Mouse (Mus musculus): ENCODE results near the gene Gad2.
"Not testable (repeated sequence)": the region's sequence is repeated elsewhere in the genome, so short reads cannot be mapped to it uniquely, and the experiment has no call there.

Gad2 gene

GRCm38 (mm10) chr2:22621828-22622731, at the start of gene Gad2:
Gad2 (plus strand) TSS chr2:22622205.
- DNase-seq (ENCODE audit: low read depth, low spot score): no peak

DNA sequence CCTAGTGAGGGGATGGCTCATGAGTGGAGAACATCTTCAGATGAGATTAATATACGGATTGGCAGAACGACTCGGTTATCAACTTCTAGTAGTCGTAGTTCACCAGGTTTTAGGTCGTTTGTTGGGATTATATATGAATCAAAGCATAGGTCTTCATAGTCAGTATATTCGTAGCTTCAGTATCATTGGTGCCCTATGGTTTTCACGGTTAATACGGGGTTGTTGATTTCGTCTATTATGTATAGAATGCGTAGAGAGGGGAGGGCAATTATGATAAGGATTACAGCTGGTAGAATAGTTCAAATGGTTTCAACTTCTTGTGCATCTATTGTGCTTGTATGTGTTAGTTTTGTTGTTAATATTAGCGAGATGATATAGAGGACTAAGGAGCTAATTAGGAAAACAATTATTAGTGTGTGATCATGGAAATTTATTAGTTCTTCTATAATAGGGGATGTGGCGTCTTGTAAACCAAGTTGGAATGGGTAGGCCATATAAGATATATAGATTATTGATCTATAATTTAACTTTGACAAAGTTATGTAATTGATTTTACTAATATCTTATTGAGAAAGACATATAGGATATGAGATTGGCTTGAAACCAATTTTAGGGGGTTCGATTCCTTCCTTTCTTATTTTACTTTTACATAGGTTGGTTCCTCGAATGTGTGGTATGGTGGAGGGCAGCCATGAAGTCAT, 34.4 kb upstream of the Gad2 start:
- DNase-seq (ENCODE audit: low read depth, low spot score): not testable (repeated sequence)

DNA sequence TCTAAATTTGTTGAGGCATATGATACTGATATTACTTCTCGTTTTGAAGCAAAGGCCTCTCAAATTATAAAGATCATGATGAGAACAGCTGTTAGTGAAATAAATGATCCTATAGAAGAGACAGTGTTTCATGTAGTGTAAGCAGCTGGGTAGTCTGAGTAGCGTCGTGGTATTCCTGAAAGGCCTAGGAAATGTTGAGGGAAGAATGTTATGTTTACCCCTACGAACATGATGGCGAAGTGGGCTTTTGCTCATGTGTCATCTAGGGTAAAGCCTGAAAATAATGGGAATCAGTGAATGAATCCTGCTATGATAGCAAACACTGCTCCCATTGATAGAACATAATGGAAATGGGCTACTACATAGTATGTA, 33.8 kb upstream of the Gad2 start:
- DNase-seq (ENCODE audit: low read depth, low spot score): not testable (repeated sequence)

DNA sequence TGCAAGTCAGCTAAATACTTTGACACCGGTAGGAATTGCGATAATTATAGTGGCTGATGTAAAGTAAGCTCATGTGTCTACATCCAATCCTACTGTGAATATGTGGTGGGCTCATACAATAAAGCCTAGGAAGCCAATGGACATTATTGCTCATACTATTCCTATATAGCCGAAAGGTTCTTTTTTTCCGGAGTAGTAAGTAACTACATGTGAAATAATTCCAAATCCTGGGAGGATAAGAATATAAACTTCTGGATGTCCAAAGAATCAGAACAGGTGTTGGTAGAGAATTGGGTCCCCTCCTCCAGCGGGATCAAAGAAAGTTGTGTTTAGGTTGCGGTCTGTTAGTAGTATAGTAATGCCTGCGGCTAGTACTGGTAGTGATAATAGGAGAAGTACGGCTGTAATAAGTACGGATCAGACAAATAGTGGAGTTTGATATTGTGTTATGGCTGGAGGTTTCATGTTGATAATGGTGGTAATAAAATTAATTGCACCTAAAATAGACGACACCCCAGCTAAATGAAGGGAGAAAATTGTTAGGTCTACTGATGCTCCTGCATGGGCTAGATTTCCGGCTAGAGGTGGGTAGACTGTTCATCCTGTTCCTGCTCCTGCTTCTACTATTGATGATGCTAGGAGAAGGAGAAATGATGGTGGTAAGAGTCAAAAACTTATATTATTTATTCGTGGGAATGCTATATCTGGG, 33.2 kb upstream of the Gad2 start:
- not testable (repeated sequence) for DNase-seq (ENCODE audit: low read depth, low spot score)

- not testable (repeated sequence) for DNase-seq (ENCODE audit: low read depth, low spot score)
These were observed 32.4 kb upstream of the Gad2 start for GRCm38 (mm10) chr2:22589382-22590205.

- DNase-seq (ENCODE audit: low read depth, low spot score): no peak
These were observed 31.9 kb upstream of the Gad2 start for GRCm38 (mm10) chr2:22590206-22590490.

- DNase-seq (ENCODE audit: low read depth, low spot score): no peak
These were observed 4.1 kb upstream of the Gad2 start for GRCm38 (mm10) chr2:22617951-22618350.

DNA sequence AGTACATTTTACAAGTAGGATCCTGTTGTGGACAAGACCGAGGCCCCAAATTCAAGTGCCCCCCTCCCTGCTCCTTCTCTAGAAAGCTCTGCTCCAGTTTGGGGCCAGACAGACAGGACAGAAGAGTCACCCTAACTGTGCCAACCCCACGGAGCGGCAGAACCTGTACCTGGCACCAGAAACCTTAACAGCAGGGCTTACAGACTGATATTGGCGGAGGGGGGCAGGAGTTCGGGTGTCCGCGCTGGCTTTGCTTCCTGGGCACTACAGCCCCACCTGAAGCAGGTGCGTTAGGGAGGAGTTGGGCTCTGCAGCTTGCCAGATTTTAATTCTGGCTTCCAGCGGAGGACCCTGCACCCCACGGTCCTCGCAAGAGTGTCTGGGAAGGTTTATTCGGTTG, 2.6 kb upstream of the Gad2 start:
- no peak for DNase-seq (ENCODE audit: low read depth, low spot score)

GRCm38 (mm10) chr2:22620030-22620429, 2.0 kb upstream of the Gad2 start:
- DNase-seq (ENCODE audit: low read depth, low spot score): no peak

DNA sequence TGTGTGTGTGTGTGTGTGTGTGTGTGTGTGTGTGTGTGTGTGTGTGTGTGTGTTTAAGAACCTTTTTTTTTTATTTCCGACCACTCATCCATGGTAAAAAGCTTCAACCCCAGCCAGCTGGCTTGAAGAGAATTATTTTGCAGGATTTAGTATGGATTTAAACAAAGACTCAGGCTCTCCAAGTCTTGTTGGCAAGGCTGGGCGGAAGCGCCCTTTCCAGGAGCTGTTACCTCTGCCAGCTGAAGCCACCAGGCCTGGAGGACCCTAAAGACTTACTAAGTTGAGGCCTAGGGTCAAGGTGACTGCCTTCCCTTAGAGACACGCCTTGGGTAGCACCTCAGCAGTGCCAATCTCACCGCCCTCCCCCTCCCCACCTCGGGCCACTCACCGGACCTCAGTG, 1.5 kb upstream of the Gad2 start:
- no peak for DNase-seq (ENCODE audit: low read depth, low spot score)

- no peak for DNase-seq (ENCODE audit: low read depth, low spot score)
These were observed 802 bp upstream of the Gad2 start for GRCm38 (mm10) chr2:22620978-22621827.

DNA sequence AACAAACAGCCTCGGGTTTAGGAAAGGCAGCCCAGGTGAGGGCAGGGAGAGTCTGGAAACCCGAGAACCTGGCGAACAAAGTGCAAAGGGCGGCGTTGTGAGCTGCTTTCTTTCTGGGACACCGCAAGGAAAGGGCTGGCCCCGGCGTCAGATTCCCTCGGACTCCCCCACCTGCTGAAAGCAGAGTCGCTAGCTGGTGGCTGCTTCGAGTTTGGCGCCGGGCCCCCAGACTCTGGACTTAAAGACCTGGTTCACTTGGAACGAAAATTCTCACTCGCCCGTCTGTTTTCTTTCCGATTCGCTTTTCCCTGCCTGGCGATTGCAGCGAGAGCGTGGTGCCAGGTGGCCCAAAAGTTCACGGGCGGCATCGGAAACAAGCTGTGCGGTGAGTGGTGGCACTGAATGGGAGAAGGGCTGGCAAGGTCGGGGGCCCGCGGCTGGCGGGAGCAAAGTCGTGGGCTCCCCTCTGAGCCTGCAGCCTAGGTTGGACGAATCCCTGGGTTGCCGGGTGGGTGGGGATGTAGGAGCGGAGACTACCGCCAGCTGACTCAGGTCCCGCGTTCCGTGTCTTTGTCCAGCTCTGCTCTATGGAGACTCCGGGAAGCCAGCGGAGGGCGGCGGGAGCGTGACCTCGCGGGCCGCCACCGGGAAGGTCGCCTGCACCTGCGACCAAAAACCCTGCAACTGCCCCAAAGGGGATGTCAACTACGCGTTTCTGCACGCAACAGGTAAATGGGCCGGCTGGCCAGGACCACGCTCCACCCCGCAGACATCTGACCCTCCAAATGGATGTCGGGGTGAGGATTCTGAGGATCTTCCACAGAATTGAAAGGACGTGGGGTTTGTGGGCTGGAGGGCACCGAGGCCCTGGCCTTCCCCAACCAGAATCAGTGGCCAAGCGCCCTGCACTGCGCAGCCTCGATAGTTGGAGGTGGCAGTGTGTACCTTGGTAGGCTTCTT, 1.4 kb downstream of the Gad2 start:
- no peak for DNase-seq (ENCODE audit: low read depth, low spot score)

GRCm38 (mm10) chr2:22624188-22624975, 2.4 kb downstream of the Gad2 start:
- DNase-seq (ENCODE audit: low read depth, low spot score): no peak

GRCm38 (mm10) chr2:22625096-22625960, 3.3 kb downstream of the Gad2 start:
- DNase-seq (ENCODE audit: low read depth, low spot score): no peak

DNA sequence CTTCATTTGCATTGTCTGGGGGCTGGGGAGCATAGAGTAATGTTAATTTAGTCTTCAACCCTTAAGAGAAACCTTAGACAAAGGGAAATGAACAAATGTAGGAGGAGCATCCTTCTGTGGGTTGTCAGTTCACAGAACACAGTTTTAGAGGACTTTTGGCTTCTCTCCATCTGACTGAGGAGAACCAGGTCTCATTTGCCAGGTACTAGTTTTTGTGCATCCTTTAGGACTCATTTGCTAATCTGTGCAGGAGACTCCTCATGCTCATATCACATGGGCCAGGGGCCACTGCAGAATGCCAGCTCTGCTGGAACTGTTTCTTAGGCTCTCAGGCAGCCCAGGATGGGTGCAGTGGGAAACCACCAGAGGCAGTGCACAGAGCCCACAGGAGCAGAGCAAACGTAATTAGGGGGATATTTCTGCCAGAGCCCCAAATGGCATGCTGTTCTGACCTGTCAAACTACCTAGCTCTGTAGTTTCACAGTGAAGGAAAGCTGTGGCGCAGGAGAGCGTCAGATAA, 5.2 kb downstream of the Gad2 start:
- DNase-seq (ENCODE audit: low read depth, low spot score): no peak

DNA sequence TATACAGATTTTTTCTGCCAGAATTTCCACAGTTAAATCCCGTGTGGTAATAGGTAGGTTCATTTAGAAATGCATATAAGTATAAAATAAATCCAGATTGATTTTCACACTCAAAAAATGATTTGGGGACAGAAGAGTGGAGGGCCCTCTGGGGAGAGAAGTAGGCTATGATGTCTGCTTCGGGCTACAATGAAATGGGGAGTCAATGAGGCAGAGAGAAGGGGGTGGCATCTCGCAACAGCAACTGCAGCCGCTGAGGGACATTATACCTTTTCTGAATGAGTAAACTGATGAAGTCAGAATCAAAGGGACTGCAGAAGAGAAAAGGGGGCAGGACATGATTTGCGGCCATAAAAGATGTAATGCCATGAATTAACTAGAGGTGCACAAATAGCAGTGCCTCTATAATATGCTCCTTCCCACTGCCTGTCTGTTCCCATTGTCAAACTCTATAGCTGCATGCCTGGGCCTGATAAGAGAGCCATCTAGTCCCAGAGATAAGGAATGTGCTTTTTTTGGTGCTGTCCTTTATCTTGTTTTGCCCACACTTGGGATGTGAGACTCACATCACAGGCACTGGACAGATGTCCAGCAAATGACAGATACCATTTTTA, 5.9 kb downstream of the Gad2 start:
- no peak for DNase-seq (ENCODE audit: low read depth, low spot score)

- DNase-seq (ENCODE audit: low read depth, low spot score): peak; percentile 6
These were observed 12.8 kb downstream of the Gad2 start for GRCm38 (mm10) chr2:22634766-22635165.

All from c-Kit-negative CD71-positive TER-119-positive erythroid progenitor cells, embryonic 14.5 days (primary cell).